Mouse (Mus musculus) naive thymus-derived CD4-positive, alpha-beta T cell, adult 2 months (primary cell): Measurements from ENCODE around the gene Pyy.
A peak's percentile ranks its signal among the peaks of the same experiment; 100 is the strongest.

Experiments used
- DNase-seq: peaks from one replicate; pipeline ENCODE4 v3.0.0-alpha.2; 2011; ENCODE audit warnings: low read depth

Gene Pyy

DNA sequence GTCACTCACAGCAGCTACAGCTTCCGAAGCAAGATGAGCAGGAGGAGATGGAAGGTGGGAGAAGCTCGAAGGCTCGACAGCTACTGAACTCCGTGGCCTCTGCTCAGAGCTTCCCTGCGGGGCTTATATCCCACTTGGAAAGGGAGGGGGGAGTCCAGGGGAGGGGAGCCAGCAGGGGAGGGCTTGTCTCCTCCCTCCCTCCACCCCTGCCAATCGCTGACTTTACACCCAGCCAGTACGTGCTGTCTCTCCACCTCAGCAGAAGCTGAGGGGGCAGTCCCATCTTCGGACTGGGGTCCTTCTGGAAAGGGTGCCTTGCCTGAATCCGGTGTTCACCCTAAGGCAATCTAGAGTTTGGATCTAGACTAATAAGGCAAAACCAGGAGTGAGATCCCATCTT is at the start of gene Pyy:
Pyy (minus strand) TSS at position 101 of the 400 bp plus-strand sequence.
- DNase-seq: no peak

- DNase-seq: no peak
Observed at GRCm38 (mm10) chr11:102156786-102157089, 49.1 kb upstream of the Pyy start.

- DNase-seq: peak; percentile 71
Observed at GRCm38 (mm10) chr11:102156039-102156785, 48.6 kb upstream of the Pyy start, which contains the start of gene Tmem101. TSS of gene Tmem101 (minus strand) at chr11:102156404.

GRCm38 (mm10) chr11:102147213-102147989 is 39.8 kb upstream of the Pyy start:
- no peak for DNase-seq

GRCm38 (mm10) chr11:102146531-102146930 is 38.9 kb upstream of the Pyy start:
- no peak for DNase-seq

- no peak for DNase-seq
Observed at GRCm38 (mm10) chr11:102146005-102146404, 38.4 kb upstream of the Pyy start.

DNA sequence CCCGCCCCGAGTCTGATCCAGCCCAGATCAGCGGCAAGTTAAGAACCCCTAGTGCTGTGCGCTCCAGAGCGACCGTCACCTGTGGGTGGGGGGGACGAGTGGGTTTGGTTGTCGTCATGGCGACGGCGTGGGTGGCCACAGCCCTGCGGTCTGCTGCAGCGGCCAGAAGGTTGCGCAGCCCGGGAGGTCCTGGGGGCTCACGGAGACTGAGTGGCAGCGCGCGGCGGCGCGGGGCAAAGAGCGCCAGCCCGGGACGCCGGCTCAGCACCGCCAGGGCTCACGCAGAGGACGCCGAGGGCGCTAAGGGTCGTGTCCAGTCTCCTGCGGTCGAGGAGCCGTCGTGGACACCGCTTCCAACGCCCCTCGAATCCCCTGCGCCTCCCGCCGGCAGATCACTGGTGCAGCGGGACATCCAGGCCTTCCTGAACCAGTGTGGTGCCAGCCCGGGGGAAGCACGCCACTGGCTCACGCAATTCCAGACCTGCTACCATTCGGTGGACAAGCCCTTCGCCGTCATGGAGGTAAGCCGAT is 37.9 kb upstream of the Pyy start, which contains the start of gene Nags:
Nags (plus strand) TSS at position 43 of the 531 bp plus-strand sequence.
- DNase-seq: no peak

- no peak for DNase-seq
Observed at GRCm38 (mm10) chr11:102144957-102145470, 37.4 kb upstream of the Pyy start.

- no peak for DNase-seq
Observed at GRCm38 (mm10) chr11:102142355-102142754, 34.7 kb upstream of the Pyy start.

DNA sequence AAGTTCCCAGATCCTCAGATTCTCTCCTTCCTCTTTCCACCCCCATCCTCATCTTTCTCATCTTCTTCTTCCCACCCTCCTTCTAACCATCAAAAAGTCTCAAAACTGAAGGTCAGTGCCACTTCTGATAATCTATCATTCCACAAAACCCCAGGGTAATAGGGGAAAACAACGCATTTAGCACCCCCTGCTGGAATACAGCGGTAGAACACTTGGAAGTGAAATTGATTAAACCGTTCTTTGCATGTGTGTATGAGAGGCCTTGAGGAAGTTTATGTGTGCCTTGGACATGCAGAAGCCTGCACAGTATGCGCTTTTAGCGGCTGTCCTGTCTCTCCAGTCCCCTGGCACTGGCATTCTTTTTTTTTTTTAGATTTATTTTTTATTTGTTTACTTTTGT is 32.9 kb upstream of the Pyy start:
- peak; percentile 82 for DNase-seq

DNA sequence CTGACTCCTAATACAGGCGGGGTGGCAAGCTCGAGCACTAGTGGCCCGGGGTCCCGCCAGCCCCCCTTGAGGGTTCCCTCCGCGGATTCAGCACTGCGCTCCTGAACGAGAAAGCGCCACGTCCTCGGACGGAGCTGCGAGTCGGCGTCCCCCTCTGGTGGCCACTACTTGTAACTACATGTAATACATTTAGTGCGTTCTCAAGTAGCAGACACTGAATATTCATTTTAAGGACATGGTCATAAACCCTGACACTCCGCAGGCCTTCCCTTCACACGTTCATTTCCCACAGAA is 30.8 kb upstream of the Pyy start:
- peak; percentile 74 for DNase-seq

GRCm38 (mm10) chr11:102137625-102138446 is 30.2 kb upstream of the Pyy start:
- DNase-seq: peak; percentile 22

- no peak for DNase-seq
Observed at GRCm38 (mm10) chr11:102134516-102134915, 26.9 kb upstream of the Pyy start.

GRCm38 (mm10) chr11:102117386-102117785 is 9.8 kb upstream of the Pyy start:
- DNase-seq: no peak

- DNase-seq: no peak
Observed at GRCm38 (mm10) chr11:102116241-102116640, 8.6 kb upstream of the Pyy start.

- no peak for DNase-seq
Observed at GRCm38 (mm10) chr11:102111576-102111975, 3.9 kb upstream of the Pyy start.

GRCm38 (mm10) chr11:102106911-102107310 is 721 bp downstream of the Pyy start:
- no peak for DNase-seq

GRCm38 (mm10) chr11:102102485-102103258 is 5.0 kb downstream of the Pyy start:
- DNase-seq: peak; percentile 66

DNA sequence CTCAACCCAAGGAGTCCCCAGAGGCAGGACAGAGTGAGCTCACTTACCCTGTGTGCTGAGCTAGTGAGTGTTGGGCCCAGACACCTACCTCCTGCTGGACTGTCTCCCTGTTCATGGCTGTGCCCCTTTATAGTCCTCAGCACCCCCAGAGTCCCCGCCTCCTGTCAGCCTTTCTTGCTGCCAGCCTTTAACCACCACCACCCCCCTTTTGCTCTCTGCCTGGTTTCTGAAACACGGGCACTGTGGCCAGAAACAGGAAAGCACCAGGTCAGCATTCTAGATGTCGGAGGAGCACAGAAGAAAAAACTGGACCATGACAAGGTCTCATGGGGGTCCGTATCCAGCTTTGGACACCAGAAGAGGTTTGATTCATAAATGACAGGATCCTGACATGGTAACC is 6.4 kb downstream of the Pyy start, which contains the start of gene Ppy:
Ppy (minus strand) TSS at position 101 of the 400 bp plus-strand sequence.
- DNase-seq: no peak

DNA sequence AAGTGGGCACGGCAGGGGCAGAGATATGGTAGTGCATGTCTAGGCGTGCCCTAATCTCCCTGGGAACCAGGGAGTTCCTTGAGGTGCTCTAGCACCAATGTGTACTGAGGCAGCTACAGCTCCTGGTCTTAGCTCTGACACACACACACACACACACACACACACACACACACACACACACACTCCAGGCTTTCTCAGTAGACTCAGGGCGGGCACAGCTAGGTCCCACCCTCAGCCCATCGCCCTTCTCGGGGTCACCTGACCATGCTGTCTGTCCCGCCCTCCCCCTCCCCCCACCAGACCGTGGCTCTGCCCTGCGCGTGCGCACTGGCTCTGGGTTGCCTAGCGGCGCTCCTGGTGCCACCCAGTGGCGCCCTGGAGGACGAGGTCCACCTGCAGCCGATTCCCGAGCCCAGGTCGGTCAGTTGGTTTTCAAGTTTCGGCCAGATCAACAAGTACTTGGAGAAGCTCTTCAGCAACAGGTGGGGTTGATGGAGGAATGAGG is 10.7 kb downstream of the Pyy start:
- DNase-seq: peak; percentile 62

- no peak for DNase-seq
Observed at GRCm38 (mm10) chr11:102096446-102096845, 11.2 kb downstream of the Pyy start.
